Mouse (Mus musculus): ENCODE results near the gene Kctd14. TPM values are rescaled to one million over a fixed set of nuclear protein-coding genes. Genes with fewer than 3 reads are reported as not detected.

Kctd14 gene
- polyA plus RNA-seq, 1 experiment, result 1.4 TPM

DNA sequence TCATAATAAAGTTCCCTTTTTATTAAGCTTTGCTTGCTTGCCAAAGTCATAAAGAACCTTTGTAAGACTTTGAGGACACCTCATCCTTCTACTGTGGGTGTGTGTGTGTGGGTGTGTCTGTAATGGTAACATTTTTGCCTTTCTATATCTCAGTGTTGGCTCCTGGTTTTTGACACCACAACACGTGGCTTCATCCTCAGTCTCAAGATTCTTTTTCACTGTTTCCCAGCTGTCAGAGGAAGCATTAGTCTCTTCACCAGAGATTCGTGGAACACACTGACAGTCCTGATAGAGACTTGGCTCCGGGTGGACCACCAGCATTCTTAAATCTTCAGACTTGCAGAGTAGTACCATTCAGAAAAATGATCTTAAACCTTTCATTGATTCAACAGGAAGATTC is 29.2 kb downstream of the Kctd14 start:
- no peak for TF ChIP-seq GATA1 (IDR thresholded peaks at IDR 0.05; ENCODE audit: borderline replicate concordance, low read length)
- TF ChIP-seq FLI1 (IDR thresholded peaks at IDR 0.05; ENCODE audit: low read length), result no peak
- peaks cover 50% of the 10 kb centered on the region for H3K4me1 ChIP-seq
- peak overlapping the region; percentile 96 for H3K4me3 ChIP-seq (replicated peaks)
- 0 out of 2 replicates have a peak, but pooled peaks cover 4% of the 10 kb centered on the region for H3K9me3 ChIP-seq
- peaks cover 8% of the 10 kb centered on the region for H3K36me3 ChIP-seq (replicated peaks; ENCODE audit: low read length)
- H3K27me3 ChIP-seq (replicated peaks), result no peaks in the 10 kb centered on the region

DNA sequence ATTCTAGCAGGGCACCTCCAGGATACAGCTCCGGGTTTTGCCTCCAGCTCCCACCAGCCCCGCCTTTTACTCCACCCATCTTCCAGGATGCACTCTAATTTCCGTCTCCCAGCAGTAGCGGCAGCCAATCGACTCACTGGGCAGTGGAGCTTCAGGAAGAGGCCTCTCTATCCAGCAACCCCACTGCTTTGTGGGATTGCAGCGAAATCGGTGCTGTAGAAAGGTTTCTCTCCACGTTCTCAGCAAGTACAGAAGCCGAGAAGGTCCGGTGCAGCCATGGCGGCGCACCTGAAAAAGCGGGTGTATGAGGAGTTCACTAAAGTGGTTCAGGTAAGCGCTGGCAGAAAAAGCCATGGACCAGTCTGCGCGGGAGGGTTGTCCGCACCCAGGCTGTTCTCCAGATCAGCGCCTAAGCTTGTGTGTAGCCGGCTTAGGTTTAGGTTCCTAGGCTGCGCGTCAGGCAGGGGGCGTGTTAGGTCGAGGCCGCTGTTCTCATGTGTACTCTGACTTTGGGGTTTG is 29.8 kb downstream of the Kctd14 start, which contains the start of gene Ints4:
Ints4 (plus strand) TSS at position 136 of the 519 bp plus-strand sequence.
- Histone ChIP-seq H3K4me3 (replicated peaks) (peak within 1 kb of the TSS; percentile 96), H3K9me3 (0 out of 2 replicates have a peak, but pooled peaks cover 4% of the 10 kb centered on the region), H3K4me1 (peaks cover 44% of the 10 kb centered on the region), H3K27me3 (replicated peaks) (no peaks in the 10 kb centered on the region), H3K36me3 (replicated peaks; ENCODE audit: low read length) (peaks cover 14% of the 10 kb centered on the region)
- TF ChIP-seq FLI1 (IDR thresholded peaks at IDR 0.05; ENCODE audit: low read length) (peak; percentile 79), GATA1 (IDR thresholded peaks at IDR 0.05; ENCODE audit: borderline replicate concordance, low read length) (no peak)

DNA sequence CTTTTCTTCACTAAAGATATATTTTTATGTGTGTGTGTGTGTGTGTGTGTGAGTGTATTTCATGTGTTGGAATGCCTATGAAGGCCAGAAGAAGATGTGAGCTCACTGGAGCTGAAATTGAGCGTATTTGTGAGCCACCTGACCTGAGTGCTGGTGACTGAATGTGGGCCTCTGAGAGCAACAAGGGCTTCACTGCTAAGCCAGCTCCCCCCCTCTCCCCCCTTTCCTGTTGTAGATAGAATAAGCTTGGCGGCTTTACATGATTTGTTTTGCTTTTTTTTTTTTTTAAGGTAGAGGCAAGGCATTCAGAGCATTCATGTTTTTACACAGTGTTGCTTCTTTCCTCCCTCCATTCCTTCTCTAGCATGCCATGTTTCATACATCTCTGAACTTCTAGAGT is 32.3 kb downstream of the Kctd14 start:
- Histone ChIP-seq H3K9me3 (no peaks in the 10 kb centered on the region), H3K4me1 (peaks cover 40% of the 10 kb centered on the region), H3K27me3 (replicated peaks) (no peaks in the 10 kb centered on the region), H3K4me3 (replicated peaks) (no peak overlapping the region), H3K36me3 (replicated peaks; ENCODE audit: low read length) (peaks cover 37% of the 10 kb centered on the region)
- TF ChIP-seq FLI1 (IDR thresholded peaks at IDR 0.05; ENCODE audit: low read length) (no peak), GATA1 (IDR thresholded peaks at IDR 0.05; ENCODE audit: borderline replicate concordance, low read length) (no peak)

DNA sequence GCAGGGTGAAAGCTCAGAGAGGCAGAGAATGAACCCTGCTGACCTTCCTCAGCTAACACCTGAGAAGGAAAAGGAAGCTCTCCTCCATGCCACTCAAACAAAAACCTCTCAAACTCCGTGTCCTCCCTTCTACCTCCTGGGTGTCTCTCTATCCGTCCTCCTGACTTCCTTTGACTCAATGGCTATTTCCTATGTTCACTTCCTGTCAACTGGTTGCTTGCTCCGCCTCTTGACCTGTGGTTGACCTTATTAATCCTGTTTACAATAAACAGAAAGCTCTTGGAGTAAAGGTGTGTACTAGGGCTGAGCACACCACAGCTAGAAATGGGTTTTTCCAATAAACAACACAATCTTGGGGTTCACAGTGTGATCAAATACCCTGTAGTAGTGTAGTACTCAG is 40.0 kb downstream of the Kctd14 start:
- no peaks in the 10 kb centered on the region for H3K9me3 ChIP-seq
- H3K36me3 ChIP-seq (replicated peaks; ENCODE audit: low read length), result peaks cover 66% of the 10 kb centered on the region
- H3K4me3 ChIP-seq (replicated peaks), result no peak overlapping the region
- H3K4me1 ChIP-seq, result peaks cover 15% of the 10 kb centered on the region
- no peak for TF ChIP-seq FLI1 (IDR thresholded peaks at IDR 0.05; ENCODE audit: low read length)
- TF ChIP-seq GATA1 (IDR thresholded peaks at IDR 0.05; ENCODE audit: borderline replicate concordance, low read length), result no peak
- no peaks in the 10 kb centered on the region for H3K27me3 ChIP-seq (replicated peaks)

DNA sequence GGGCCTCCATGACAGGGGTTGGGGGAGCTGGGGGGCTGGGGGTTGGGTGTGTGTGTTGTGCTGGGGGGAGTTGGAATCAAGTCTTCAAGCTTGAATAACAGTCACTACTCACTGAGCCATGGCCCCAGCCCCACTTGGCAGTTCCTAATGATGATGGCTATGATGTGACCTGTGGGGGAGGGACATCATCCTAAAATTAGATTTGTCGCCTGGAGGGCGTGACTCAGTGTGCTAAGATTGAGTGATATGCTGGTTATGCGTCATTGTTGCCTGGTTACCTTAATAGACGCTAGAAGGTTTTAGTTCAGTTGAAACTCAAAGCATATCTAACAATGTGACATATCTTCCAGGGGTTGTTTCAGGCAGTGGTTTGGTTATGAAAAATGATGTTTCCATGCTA is 41.3 kb downstream of the Kctd14 start:
- H3K4me1 ChIP-seq, result peaks cover 15% of the 10 kb centered on the region
- no peaks in the 10 kb centered on the region for H3K27me3 ChIP-seq (replicated peaks)
- H3K4me3 ChIP-seq (replicated peaks), result no peak overlapping the region
- peaks cover 54% of the 10 kb centered on the region for H3K36me3 ChIP-seq (replicated peaks; ENCODE audit: low read length)
- H3K9me3 ChIP-seq, result no peaks in the 10 kb centered on the region
- no peak for TF ChIP-seq FLI1 (IDR thresholded peaks at IDR 0.05; ENCODE audit: low read length)
- no peak for TF ChIP-seq GATA1 (IDR thresholded peaks at IDR 0.05; ENCODE audit: borderline replicate concordance, low read length)

DNA sequence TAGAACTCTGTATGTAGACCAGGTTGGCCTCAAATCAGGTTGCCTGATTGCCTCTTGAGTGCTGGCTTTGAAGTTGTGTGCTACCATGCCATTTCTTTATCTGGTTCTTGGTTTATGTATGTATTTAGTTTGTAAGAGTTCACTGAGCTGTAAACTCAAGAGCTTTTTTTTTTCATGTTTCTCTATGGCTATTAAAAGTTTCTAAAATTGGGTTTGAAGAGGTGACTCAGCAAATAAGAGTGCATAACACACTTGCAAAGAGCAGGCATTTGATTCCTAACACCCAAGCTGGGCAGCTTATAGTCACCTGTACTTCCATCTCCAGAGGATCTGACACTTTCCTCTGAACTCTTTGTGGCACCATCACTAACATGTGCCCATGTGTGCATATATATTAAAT is 43.9 kb downstream of the Kctd14 start:
- Histone ChIP-seq H3K4me1 (peaks cover 15% of the 10 kb centered on the region), H3K27me3 (replicated peaks) (no peaks in the 10 kb centered on the region), H3K36me3 (replicated peaks; ENCODE audit: low read length) (peaks cover 48% of the 10 kb centered on the region), H3K9me3 (no peaks in the 10 kb centered on the region), H3K4me3 (replicated peaks) (no peak overlapping the region)
- no peak for TF ChIP-seq GATA1 (IDR thresholded peaks at IDR 0.05; ENCODE audit: borderline replicate concordance, low read length)
- TF ChIP-seq FLI1 (IDR thresholded peaks at IDR 0.05; ENCODE audit: low read length), result no peak

DNA sequence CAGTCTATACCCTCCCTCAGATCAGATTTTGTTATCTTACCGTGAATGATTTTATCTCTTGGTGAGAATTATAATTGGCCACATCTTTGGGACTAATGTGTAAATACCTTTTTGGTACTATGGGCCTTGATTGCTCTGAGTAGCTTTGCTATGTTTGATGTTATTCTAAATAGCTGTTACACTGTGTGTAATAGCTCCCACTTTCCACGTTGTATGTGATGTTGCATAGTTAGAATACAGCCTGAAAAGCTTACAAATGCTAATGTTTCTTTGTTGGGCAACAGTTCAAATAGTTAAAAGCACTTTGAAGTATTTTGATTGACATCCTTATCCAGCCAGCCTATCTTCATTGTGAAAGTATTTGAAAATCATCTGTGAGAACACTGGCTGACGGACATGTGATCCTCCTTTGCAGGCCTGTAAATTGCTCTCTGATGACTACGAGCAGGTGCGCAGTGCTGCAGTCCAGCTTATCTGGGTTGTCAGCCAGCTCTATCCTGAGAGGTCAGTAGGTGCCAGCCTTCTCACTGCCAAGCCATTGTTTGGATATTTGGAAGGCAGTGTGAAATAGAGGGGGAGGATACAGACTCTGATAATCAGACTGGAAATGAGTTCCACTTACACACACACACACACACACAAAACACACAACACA is 49.6 kb downstream of the Kctd14 start:
- no peaks in the 10 kb centered on the region for H3K9me3 ChIP-seq
- peaks cover under 1% of the 10 kb centered on the region; the same call in 1 of the 2 replicates for H3K4me1 ChIP-seq
- H3K27me3 ChIP-seq (replicated peaks), result no peaks in the 10 kb centered on the region
- peaks cover 48% of the 10 kb centered on the region for H3K36me3 ChIP-seq (replicated peaks; ENCODE audit: low read length)
- H3K4me3 ChIP-seq (replicated peaks), result no peak overlapping the region
- TF ChIP-seq GATA1 (IDR thresholded peaks at IDR 0.05; ENCODE audit: borderline replicate concordance, low read length) (no peak), FLI1 (IDR thresholded peaks at IDR 0.05; ENCODE audit: low read length) (no peak)

Other genes starting within 250 kb of the Kctd14 start
- gene Usp35, start 119.3 kb upstream of the Kctd14 start, polyA plus RNA-seq (2012; ENCODE audit: insufficient read depth, low replicate concordance), result 1.4 and 2.3 TPM in 2 replicates
- 0.70 and 1.1 TPM in 2 replicates for gene Kctd21, start 119.0 kb upstream of the Kctd14 start, polyA plus RNA-seq (2012; ENCODE audit: insufficient read depth, low replicate concordance)
- 1.1 TPM in 1 of 2 replicates, not detected in the other for gene Alg8, start 79.7 kb upstream of the Kctd14 start, polyA plus RNA-seq (2012; ENCODE audit: insufficient read depth, low replicate concordance)
- gene Ndufc2, start 51.3 kb upstream of the Kctd14 start, polyA plus RNA-seq (2012; ENCODE audit: insufficient read depth, low replicate concordance), result 96.9 and 191 TPM in 2 replicates
- not detected in 2 replicates for gene Thrsp, start 33.6 kb upstream of the Kctd14 start, polyA plus RNA-seq (2012; ENCODE audit: insufficient read depth, low replicate concordance)
- 1.5 and 6.1 TPM in 2 replicates for gene Ints4, start 29.6 kb downstream of the Kctd14 start, polyA plus RNA-seq (2012; ENCODE audit: insufficient read depth, low replicate concordance)
- 6.3 TPM in 1 of 2 replicates, not detected in the other for gene Aamdc, start 128.2 kb downstream of the Kctd14 start, polyA plus RNA-seq (2012; ENCODE audit: insufficient read depth, low replicate concordance)
- 2.4 and 10.3 TPM in 2 replicates for gene Rsf1, start 128.6 kb downstream of the Kctd14 start, polyA plus RNA-seq (2012; ENCODE audit: insufficient read depth, low replicate concordance)
- 12.3 and 28.6 TPM in 2 replicates for gene Clns1a, start 245.3 kb downstream of the Kctd14 start, polyA plus RNA-seq (2012; ENCODE audit: insufficient read depth, low replicate concordance)